Mouse (Mus musculus) kidney, adult 2 months (tissue): ENCODE measurements around the gene Tubgcp6.

Experiments
- CTCF ChIP-seq: fragments of 200-500 bp; conservative IDR thresholded peaks from 2 replicates; pipeline ENCODE4 v1.5.1; 2011; ENCODE audit warnings: low read depth, mild to moderate bottlenecking, control low read depth, low read length, moderate library complexity, mixed read lengths; ENCODE audit not compliant: insufficient read depth, insufficient read length
- POLR2A ChIP-seq: fragments of 200-500 bp; IDR thresholded peaks from one replicate; pipeline ENCODE4 v1.6.1; 2011; ENCODE audit warnings: low read depth, low read length, control low read depth

- TF ChIP-seq CTCF (no peak), POLR2A (no peak)
Measured at GRCm38 (mm10) chr15:89143134-89143533, 20.2 kb upstream of the Tubgcp6 start.
